Mouse (Mus musculus): ENCODE data around the gene Rara.

- TF ChIP-seq CTCF (conservative IDR thresholded peaks at IDR 0.05; ENCODE audit: low read length) (no peak), NANOG (IDR thresholded peaks at IDR 0.05; ENCODE audit: borderline replicate concordance, low read length) (no peak)
Measured at GRCm38 (mm10) chr11:98983551-98983950, 55.9 kb downstream of the Rara start.

All from E14TG2a.4 (cell line).